Mouse (Mus musculus) embryonic facial prominence, embryonic 12.5 days (tissue): Measurements from ENCODE around the gene Mreg. TPM values are rescaled to one million over a fixed set of nuclear protein-coding genes. Genes with fewer than 3 reads are reported as not detected.
"Not testable (repeated sequence)": the region's sequence is repeated elsewhere in the genome, so short reads cannot be mapped to it uniquely, and the experiment has no call there.

Experiments
- ATAC-seq: fragments of 200-750 bp; cut with Nextera tagmentation; 2 replicates; pipeline ENCODE4 v1.8.0; 2017; ENCODE audit not compliant: insufficient number of reproducible peaks, insufficient read depth, low FRiP score, low TSS enrichment
- H3K27ac ChIP-seq: fragments of 300-500 bp; sonication (generic); 2 replicates; pipeline ENCODE4 v1.5.1; 2016; ENCODE audit warnings: mild to moderate bottlenecking
- H3K27me3 ChIP-seq: fragments of 300-500 bp; sonication (generic); 2 replicates; pipeline ENCODE4 v1.6.1; 2016; ENCODE audit warnings: mild to moderate bottlenecking, moderate library complexity
- H3K36me3 ChIP-seq: fragments of 300-500 bp; sonication (generic); 2 replicates; pipeline ENCODE4 v1.6.1; 2016; ENCODE audit warnings: mild to moderate bottlenecking
- H3K4me1 ChIP-seq: fragments of 300-500 bp; sonication (generic); 2 replicates; pipeline ENCODE4 v1.6.1; 2016
- H3K4me2 ChIP-seq: fragments of 300-500 bp; sonication (generic); replicated peaks from 2 replicates; pipeline ENCODE4 v1.6.1; 2016; ENCODE audit warnings: mild to moderate bottlenecking, moderate library complexity
- H3K4me3 ChIP-seq: fragments of 300-500 bp; sonication (generic); 2 replicates; pipeline ENCODE4 v1.5.1; 2016; ENCODE audit warnings: mild to moderate bottlenecking
- H3K9ac ChIP-seq: fragments of 300-500 bp; sonication (generic); 2 replicates; pipeline ENCODE4 v1.6.1; 2016; ENCODE audit warnings: mild to moderate bottlenecking, moderate library complexity
- H3K9me3 ChIP-seq: fragments of 300-500 bp; sonication (generic); 2 replicates; pipeline ENCODE4 v1.6.1; 2016; ENCODE audit warnings: mild to moderate bottlenecking, moderate library complexity
- WGBS: fragments of 180-500 bp; shearing (Covaris S2); methylation state at CpG from one replicate; pipeline ENCODE4 v1.1.7; 2016; 5-methylcytosine and 5-hydroxymethylcytosine counted together
- polyA plus RNA-seq: library from polyadenylated mRNA; unstranded; fragments of >200 nt; fragmentation: Nextera tagmentation; extraction: Ambion mirVana; gene quantifications from 2 replicates; pipeline ENCODE4 v1.2.1, GENCODE M21; 2016

Gene Mreg
- 13.3 and 15.6 TPM in 2 replicates for polyA plus RNA-seq

DNA sequence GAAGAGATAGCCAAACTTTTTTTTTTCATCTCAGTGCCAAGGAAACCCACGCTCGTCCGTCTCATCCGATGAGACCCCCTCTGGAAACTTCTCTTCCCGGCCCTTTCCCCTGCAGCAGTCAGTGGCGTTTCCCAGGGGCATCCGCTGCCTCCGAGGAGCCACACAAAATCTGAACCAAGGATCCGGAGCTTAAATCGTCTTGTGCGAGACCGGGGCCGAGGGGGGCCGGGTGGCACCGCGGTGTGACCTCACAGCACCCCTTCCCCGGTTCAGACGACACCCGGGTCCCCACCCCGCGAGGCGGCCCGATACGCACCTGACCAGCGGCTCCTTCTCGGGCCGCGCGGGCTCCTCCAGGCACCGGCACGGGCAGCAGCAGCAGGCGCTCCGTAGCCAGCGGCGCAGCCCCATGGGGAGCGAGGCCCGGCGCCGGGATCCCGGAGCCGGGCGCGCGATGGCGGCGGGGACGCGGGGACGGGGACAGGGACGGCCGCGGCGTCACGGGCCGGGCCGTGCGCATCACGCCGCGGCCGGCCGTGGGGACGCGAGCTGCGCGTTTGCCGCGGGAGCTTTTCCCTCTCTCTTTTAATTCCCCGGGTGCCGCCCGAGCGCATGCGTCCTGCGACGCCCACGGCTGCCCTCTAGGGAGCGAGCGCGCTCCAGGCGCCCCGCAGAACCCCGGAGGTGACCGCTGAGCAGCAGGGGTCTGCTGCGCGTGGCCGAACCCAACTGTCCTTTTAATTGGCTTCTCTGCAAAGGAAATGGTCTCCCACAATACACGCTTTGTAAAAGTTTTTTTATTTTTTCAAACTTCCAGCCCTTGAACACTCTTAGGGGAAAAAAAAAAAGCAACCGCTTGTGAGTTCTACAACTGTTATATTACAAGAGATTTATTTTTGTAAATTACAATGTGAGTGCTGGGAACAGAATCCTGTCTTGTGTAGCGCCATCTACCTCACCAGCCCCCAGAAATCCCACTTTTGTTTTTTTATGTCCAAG lies at the start of gene Mreg:
Gene Mreg (minus strand): TSS at position 607 of the 999 bp plus-strand sequence.
- under 1% methylated on average over 85 of the region's 89 CpGs for WGBS
- H3K9ac ChIP-seq, result peak within 1 kb of the TSS; percentile 70
- H3K27ac ChIP-seq, result peak within 1 kb of the TSS; percentile 63; the same call in 1 of the 2 replicates
- H3K27me3 ChIP-seq, result peaks cover 8% of the 10 kb centered on the region; the same call in 1 of the 2 replicates
- H3K4me2 ChIP-seq, result peak within 1 kb of the TSS; percentile 95
- peak within 1 kb of the TSS; percentile 74 for H3K4me3 ChIP-seq
- H3K36me3 ChIP-seq, result no peaks in the 10 kb centered on the region
- 0 out of 2 replicates have a peak, but pooled peaks cover 4% of the 10 kb centered on the region for H3K4me1 ChIP-seq
- no peaks in the 10 kb centered on the region for H3K9me3 ChIP-seq
- peak; percentile 47; the same call in 1 of the 2 replicates for ATAC-seq

DNA sequence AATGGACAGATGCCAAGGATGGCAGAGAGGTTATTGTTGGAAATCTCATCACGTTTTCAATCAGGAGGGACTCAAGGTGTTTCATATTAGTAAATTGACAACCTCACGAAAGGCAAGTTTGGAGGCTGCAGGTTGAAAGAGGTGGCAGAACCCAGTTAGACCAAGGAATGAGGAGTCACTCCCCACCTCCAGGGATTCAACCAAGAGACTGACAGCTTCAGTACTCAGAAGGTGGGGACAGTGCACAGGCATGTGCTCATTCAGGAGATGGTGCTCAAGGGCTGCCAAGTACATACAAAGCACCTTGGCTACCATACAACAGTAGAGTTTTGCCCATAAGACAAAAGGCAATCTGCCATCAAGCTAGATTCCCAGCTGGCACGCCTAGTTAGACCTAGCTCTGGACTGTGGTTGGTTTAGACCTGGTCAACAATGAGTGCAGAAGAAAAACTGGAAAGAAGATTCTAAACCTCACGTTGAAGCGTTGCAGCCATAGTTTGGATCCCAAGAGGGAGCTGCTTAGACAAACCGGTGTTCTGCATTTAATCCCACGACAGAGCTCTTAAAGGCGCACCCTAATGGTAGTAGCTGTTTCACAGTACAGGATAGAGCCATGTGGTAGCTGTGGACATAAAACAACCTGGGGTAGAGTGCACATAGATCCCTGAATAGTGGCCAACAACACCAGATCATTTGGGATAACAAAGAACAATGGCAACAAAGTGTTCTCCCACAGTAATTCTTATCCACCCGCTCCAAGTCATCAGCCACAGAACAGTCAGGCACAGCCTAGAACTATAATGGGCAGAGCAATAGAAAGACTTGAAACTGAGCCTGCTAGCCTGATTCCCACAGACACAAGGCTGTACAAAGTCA lies 44.5 kb upstream of the Mreg start:
- Histone ChIP-seq H3K27ac (no peak overlapping the region), H3K9ac (no peak overlapping the region), H3K36me3 (peaks cover under 1% of the 10 kb centered on the region; the same call in 1 of the 2 replicates), H3K4me3 (no peak overlapping the region), H3K4me2 (peak overlapping the region; percentile 64), H3K27me3 (no peaks in the 10 kb centered on the region), H3K9me3 (no peaks in the 10 kb centered on the region), H3K4me1 (peaks cover 5% of the 10 kb centered on the region; the same call in 1 of the 2 replicates)
- ATAC-seq, result no peak
- 79% methylated on average over 9 of the region's 9 CpGs for WGBS

DNA sequence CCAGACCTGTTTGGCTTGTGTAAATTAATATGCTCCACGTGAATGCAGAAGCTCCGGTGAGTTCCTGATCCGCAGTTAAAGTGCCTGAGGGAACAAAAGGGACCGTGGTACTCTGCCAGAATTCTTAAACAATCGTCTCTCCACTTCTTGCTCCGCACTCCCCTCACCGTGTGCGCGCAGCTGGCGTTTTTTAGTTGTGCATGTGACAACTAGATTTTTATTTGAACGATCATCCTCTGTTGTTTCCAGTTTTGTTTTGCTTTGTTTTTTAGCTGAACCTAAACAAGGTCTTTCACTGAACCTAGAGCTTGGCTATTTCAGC lies 43.7 kb upstream of the Mreg start:
- no peak overlapping the region for H3K9ac ChIP-seq
- H3K4me3 ChIP-seq, result peak overlapping the region; percentile 41; the same call in 1 of the 2 replicates

DNA sequence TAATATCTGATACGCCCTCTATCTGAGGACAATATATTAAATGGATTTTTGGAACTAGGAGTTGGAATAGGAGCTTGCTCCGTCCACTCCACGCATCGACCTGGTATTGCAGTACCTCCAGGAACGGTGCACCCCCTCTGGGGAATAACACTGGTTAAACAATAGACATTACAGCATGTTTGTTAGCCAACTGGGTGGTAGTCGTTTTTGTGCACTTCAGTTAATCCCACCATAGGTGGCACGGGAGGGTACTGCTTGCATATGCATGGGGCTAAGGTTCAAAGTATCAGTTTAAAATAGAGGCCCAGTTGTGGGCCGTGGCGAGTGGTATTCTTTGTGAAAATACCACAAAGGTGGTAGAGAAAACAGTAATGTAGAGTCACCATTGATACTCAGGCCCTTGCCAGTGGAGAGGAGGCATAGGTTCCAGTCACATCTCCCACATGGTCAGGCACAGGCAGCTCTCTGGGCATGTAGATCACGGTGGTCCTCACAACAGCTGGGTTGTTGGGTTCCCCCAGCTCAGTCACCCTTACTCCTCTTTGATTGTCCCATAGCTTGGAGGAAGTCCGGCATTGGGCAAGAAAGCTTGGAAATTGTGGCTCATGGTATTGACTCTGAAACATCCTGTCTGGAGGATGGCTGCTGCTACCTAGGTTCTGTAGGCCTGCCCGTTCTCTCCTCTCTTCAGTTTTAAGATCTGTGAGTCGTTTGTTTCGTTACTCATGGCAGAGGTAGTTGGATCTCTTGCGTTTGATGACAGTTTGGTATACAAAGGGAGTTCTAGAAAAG lies 43.2 kb upstream of the Mreg start:
- Histone ChIP-seq H3K27me3 (no peaks in the 10 kb centered on the region), H3K27ac (peak overlapping the region; percentile 91), H3K4me3 (peak overlapping the region; percentile 41), H3K9ac (no peak overlapping the region), H3K4me2 (peak overlapping the region; percentile 64), H3K4me1 (peaks cover 5% of the 10 kb centered on the region; the same call in 1 of the 2 replicates), H3K36me3 (no peaks in the 10 kb centered on the region), H3K9me3 (no peaks in the 10 kb centered on the region)
- 4% methylated on average over 15 of the region's 15 CpGs for WGBS
- ATAC-seq, result peak; percentile 92

More for the DNA sequence above, 43.7 kb upstream of the Mreg start:
- Histone ChIP-seq H3K27me3 (no peaks in the 10 kb centered on the region), H3K4me1 (peaks cover 5% of the 10 kb centered on the region; the same call in 1 of the 2 replicates), H3K4me2 (peak overlapping the region; percentile 64), H3K9me3 (no peaks in the 10 kb centered on the region), H3K36me3 (no peaks in the 10 kb centered on the region), H3K27ac (peak overlapping the region; percentile 91)
- WGBS, result 30% methylated on average over 11 of the region's 11 CpGs
- ATAC-seq, result no peak

DNA sequence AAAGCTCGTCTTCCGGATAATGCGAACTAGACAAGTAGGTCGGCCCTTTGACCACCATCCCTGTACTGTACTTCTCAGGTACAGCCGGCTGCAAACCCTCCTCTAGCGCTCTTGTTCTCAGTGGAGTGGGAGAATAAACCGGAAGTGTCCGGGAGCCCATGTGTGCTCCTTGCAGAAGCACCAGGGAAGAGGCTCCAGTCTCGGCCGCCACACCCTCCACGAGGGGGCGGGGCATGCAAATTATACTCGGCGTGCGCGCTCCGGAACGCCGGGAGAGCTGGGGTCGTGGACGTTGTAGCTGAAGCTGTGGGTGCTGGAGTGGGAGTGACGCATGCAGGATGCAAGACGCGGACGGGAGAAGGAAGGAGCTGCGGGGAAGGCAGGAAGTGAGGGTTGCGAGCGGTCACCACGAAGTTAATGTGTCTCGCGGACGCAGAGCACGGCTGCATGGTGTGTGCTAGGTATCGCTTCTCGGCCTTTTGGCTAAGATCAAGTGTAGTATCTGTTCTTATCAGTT lies 42.5 kb upstream of the Mreg start:
- 2% methylated on average over 35 of the region's 35 CpGs for WGBS

DNA sequence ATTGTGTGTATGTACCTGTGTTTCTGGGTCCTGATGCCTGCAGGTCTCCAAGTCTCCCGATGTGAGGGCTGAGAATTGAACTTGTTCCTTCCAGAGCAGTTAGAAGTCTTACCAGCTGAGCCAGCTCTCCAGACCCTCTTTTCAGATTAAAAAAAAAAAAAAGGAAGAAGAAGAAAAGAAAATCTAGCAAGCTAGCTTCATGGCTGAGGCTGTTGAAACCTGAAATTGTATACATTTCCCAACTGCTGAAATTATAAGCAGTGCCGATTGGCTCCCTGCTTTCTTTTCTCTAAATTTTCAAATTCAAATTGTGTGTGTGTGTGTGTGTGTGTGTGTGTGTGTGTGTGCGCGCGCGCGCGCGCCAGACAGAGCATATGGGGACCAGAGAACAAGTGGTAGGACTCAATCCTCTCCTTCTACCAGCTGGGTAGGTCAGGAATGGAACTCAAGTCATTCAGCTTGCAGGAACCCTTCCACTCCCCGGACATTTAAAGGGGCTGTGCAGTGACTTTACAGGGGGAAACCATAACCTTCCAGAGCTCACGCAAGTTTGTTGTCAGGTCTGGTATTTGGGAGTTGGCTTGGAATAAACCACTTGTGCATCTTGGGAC lies 41.9 kb upstream of the Mreg start:
- Histone ChIP-seq H3K4me2 (peak overlapping the region; percentile 64), H3K9me3 (no peaks in the 10 kb centered on the region), H3K27ac (peak overlapping the region; percentile 91), H3K9ac (0 out of 2 replicates have a peak overlapping the region, but pooled peaks have one; percentile 42), H3K4me1 (peaks cover 5% of the 10 kb centered on the region; the same call in 1 of the 2 replicates), H3K4me3 (peak overlapping the region; percentile 41), H3K27me3 (no peaks in the 10 kb centered on the region), H3K36me3 (no peaks in the 10 kb centered on the region)
- no peak for ATAC-seq
- WGBS, result 31% methylated on average over 11 of the region's 11 CpGs

More for the DNA sequence above, 42.5 kb upstream of the Mreg start:
- ATAC-seq, result peak; percentile 83
- Histone ChIP-seq H3K27me3 (no peaks in the 10 kb centered on the region), H3K9me3 (no peaks in the 10 kb centered on the region), H3K4me3 (peak overlapping the region; percentile 41), H3K36me3 (no peaks in the 10 kb centered on the region), H3K27ac (peak overlapping the region; percentile 91), H3K4me1 (peaks cover 5% of the 10 kb centered on the region; the same call in 1 of the 2 replicates), H3K4me2 (peak overlapping the region; percentile 64), H3K9ac (peak overlapping the region; percentile 42; the same call in 1 of the 2 replicates)

DNA sequence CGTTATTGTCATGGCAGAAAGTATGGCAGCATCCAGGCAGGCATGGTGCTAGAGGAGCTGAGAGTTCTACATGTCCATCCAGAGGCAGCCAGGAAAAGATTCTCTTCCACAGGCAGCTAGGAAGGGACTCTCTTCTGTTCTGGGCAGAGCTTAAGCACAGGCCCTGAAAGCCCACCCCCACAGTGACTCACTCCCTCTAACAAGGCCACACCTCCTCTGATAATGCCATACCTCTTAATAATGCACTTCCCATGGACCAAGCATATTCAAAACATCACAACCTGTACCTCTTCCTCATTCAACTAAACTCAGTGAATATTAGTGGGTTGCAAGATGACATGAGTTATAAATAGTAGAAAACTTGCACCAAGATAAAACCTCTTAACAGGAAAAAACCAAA lies 39.7 kb upstream of the Mreg start:
- Histone ChIP-seq H3K4me3 (no peak overlapping the region), H3K9me3 (no peaks in the 10 kb centered on the region), H3K27me3 (no peaks in the 10 kb centered on the region), H3K9ac (no peak overlapping the region), H3K27ac (no peak overlapping the region), H3K36me3 (no peaks in the 10 kb centered on the region), H3K4me2 (no peak overlapping the region), H3K4me1 (peaks cover 5% of the 10 kb centered on the region; the same call in 1 of the 2 replicates)
- no peak for ATAC-seq
- 86% methylated on average over 1 of the region's 1 CpGs for WGBS

DNA sequence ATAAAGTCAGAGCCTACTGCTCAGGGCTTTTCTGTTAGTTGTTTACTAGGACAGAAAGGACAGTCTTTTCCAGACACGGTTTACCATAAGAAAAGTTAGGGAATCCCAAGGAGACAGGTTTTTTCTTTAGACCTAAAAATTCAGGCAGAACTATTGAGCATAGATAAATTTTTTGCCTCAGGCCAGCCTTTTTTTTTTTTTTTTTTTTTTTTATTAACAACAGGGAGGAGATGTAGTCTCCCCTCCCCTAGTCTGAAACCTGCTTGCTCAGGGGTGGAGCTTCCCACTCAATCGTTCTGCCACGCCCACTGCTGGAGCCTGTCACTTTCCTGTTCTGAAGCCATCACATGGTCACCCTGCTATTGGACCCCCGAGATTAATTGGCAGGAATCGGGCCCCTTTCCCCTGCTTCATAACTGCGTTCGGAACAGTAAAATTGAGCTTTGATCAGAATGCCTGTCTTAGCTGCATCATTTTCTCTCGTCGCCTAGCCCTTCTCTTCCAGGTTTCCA lies 36.2 kb upstream of the Mreg start:
- not testable (repeated sequence) for H3K4me2 ChIP-seq, H3K9ac ChIP-seq, H3K4me1 ChIP-seq, H3K4me3 ChIP-seq, H3K9me3 ChIP-seq, H3K36me3 ChIP-seq, H3K27me3 ChIP-seq, H3K27ac ChIP-seq, ATAC-seq
- 41% methylated on average over 9 of the region's 9 CpGs for WGBS

DNA sequence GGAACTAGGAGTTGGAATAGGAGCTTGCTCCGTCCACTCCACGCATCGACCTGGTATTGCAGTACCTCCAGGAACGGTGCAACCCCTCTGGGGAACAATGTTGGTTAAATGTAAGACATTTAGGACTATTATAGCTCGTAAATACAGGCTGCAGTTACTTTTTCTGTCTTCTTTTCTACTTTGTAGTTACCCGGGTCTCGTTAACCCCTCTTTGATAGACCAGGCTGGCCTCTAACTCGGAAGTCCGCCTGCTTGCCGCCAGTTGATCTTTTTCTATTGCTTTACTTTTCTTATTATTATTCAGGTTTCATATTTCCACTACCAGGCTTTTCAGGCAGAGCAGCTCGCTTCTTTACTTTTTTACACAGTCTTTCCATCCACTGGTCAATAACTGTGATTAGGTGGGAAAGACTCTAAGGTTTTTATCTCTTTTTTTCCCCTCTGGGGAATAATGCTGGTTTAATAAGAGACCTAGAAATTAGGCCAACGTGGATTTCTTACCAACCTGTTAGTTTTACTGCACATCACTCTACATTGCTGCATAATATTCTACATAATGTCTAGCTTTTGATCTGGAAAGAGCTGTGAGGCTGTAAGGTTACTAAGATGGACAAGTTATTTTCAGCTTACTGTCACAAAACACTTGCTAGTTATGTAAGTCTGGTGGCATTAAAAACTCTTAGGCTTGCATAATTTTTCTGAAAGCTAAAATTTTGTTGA lies 32.4 kb upstream of the Mreg start:
- ATAC-seq, result peak; percentile 83
- Histone ChIP-seq H3K9ac (no peak overlapping the region), H3K36me3 (no peaks in the 10 kb centered on the region), H3K27me3 (no peaks in the 10 kb centered on the region), H3K4me3 (peak overlapping the region; percentile 7), H3K4me2 (peak overlapping the region; percentile 60), H3K9me3 (no peaks in the 10 kb centered on the region), H3K27ac (peak overlapping the region; percentile 60; the same call in 1 of the 2 replicates), H3K4me1 (no peaks in the 10 kb centered on the region)
- 2% methylated on average over 12 of the region's 12 CpGs for WGBS
